Mouse (Mus musculus): ENCODE measurements around the gene Cdc42se1. TPM values are rescaled to one million over a fixed set of nuclear protein-coding genes. Genes with fewer than 3 reads are reported as not detected.

Gene Cdc42se1
- polyA plus RNA-seq, 1 experiment: 6.8 TPM

DNA sequence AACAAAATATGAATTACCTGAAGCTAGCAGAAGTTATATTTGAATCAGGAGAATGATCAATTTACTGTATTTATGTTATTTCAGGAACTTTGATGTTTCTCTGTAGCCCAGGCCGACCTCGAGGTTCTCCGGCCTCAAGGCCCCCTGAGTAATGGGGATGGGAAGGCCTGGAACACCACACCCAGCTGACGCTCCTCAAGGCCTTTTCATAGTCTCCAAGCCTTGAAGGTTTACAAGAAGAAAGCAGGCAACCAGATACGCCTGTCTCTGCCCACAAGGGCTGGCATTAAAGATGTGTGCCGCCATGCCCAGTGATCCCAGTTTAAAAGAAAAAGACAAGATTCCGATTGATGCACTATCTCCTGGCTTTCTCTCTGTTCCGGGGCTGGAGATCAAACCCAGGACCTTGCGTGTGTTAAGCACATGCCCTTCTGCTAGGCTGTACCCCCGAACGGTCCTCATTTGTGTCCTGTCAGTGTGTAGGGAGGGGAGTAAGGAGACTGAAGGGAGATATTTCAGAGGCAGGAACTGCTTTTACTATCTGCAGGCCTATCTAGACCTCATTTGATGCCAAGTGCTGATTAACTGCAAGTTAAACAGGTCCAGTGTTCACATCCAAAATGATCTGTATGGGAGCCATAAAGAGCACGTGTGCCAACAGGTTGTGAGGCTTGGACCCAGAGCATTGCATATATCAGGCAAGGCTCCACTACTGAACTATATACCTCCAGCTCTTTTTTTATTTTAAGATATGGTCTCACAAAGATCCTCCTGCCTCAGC, 56.2 kb downstream of the Cdc42se1 start:
- Histone ChIP-seq H3K4me3 (replicated peaks) (peak overlapping the region; percentile 93), H3K27me3 (ENCODE audit: control insufficient read depth) (no peaks in the 10 kb centered on the region), H3K4me1 (ENCODE audit: control insufficient read depth) (peaks cover 57% of the 10 kb centered on the region), H3K36me3 (ENCODE audit: control insufficient read depth) (peaks cover 37% of the 10 kb centered on the region), H3K9me3 (ENCODE audit: control insufficient read depth, low read length) (no peaks in the 10 kb centered on the region)
- TF ChIP-seq GATA1 (IDR thresholded peaks at IDR 0.05; ENCODE audit: low read length) (no peak), TAL1 (IDR thresholded peaks at IDR 0.05; ENCODE audit: low read length) (no peak)

DNA sequence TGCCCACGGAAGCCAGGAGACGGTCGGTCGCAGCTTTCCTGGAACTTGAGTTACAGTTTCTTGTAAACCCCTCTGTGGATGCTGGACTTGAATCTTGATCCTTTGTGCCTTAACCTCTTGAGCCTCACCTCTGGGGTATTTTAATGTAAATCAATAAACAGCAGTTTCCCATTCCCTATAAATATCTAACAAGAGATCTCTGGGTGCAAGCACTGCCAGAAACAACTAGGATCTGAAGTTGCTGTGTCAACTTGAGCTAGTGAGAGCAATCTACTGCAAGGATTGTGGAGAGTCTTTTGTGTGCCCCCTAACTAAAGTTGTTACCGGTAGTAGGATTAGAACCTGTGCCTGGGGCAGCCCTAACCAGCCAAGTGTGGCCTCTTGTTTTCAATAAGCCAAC, 56.9 kb downstream of the Cdc42se1 start:
- no peaks in the 10 kb centered on the region for H3K27me3 ChIP-seq (ENCODE audit: control insufficient read depth)
- H3K4me1 ChIP-seq (ENCODE audit: control insufficient read depth): peaks cover 54% of the 10 kb centered on the region
- no peak overlapping the region for H3K4me3 ChIP-seq (replicated peaks)
- no peaks in the 10 kb centered on the region for H3K9me3 ChIP-seq (ENCODE audit: control insufficient read depth, low read length)
- TF ChIP-seq TAL1 (IDR thresholded peaks at IDR 0.05; ENCODE audit: low read length): no peak
- TF ChIP-seq GATA1 (IDR thresholded peaks at IDR 0.05; ENCODE audit: low read length): no peak
- H3K36me3 ChIP-seq (ENCODE audit: control insufficient read depth): peaks cover 44% of the 10 kb centered on the region

Other genes with a start within 250 kb of the Cdc42se1 start
- 0.61 and 0.79 TPM in 2 replicates for gene Zfp687, start 213.3 kb upstream of the Cdc42se1 start, polyA plus RNA-seq (2012)
- 17.0 and 20.7 TPM in 2 replicates for gene Psmd4, start 186.1 kb upstream of the Cdc42se1 start, polyA plus RNA-seq (2012)
- 1.5 and 2.3 TPM in 2 replicates for gene Pip5k1a, start 121.8 kb upstream of the Cdc42se1 start, polyA plus RNA-seq (2012)
- gene Vps72, start 117.7 kb upstream of the Cdc42se1 start, polyA plus RNA-seq (2012): 16.8 and 18.2 TPM in 2 replicates
- not detected in 2 replicates for gene Tmod4, start 104.3 kb upstream of the Cdc42se1 start, polyA plus RNA-seq (2012)
- 0.63 and 0.86 TPM in 2 replicates for gene Scnm1, start 94.7 kb upstream of the Cdc42se1 start, polyA plus RNA-seq (2012)
- 0.90 and 1.1 TPM in 2 replicates for gene Lysmd1, start 94.6 kb upstream of the Cdc42se1 start, polyA plus RNA-seq (2012)
- gene Tnfaip8l2, start 86.4 kb upstream of the Cdc42se1 start, polyA plus RNA-seq (2012): 0.04 and 0.17 TPM in 2 replicates
- gene Sema6c, start 68.3 kb upstream of the Cdc42se1 start, polyA plus RNA-seq (2012): 0.01 and 0.04 TPM in 2 replicates
- 0.29 and 0.30 TPM in 2 replicates for gene Gabpb2, start 10.8 kb upstream of the Cdc42se1 start, polyA plus RNA-seq (2012)
- 0.09 TPM in 2 replicates for gene Mllt11, start 3.4 kb downstream of the Cdc42se1 start, polyA plus RNA-seq (2012)
- gene Gm128, start 12.9 kb downstream of the Cdc42se1 start, polyA plus RNA-seq (2012): not detected in 2 replicates
- not detected in 2 replicates for gene Bnipl, start 22.5 kb downstream of the Cdc42se1 start, polyA plus RNA-seq (2012)
- 6.4 and 7.1 TPM in 2 replicates for gene Mindy1, start 52.6 kb downstream of the Cdc42se1 start, polyA plus RNA-seq (2012)
- 0.06 and 0.08 TPM in 2 replicates for gene Prune1, start 53.3 kb downstream of the Cdc42se1 start, polyA plus RNA-seq (2012)
- 0.03 and 0.06 TPM in 2 replicates for gene Anxa9, start 78.4 kb downstream of the Cdc42se1 start, polyA plus RNA-seq (2012)
- 5.9 and 9.3 TPM in 2 replicates for gene Cers2, start 86.1 kb downstream of the Cdc42se1 start, polyA plus RNA-seq (2012)
- gene Setdb1, start 128.5 kb downstream of the Cdc42se1 start, polyA plus RNA-seq (2012): 0.42 and 0.62 TPM in 2 replicates
- not detected in 2 replicates for gene 4930558C23Rik, start 174.1 kb downstream of the Cdc42se1 start, polyA plus RNA-seq (2012)
- 1.5 and 2.0 TPM in 2 replicates for gene Arnt, start 205.7 kb downstream of the Cdc42se1 start, polyA plus RNA-seq (2012)

All from erythroblast, embryonic 14.5 days (primary cell).